In genomic region chr7:107666262-107666902, GRCm38 (mm10) we compare ENCODE assay signal across 8 mouse cellular contexts. TPM values are rescaled to one million over a fixed set of nuclear protein-coding genes. Genes with fewer than 3 reads are reported as not detected.
A peak's percentile ranks its signal among the peaks of the same experiment; 100 is the strongest.
DNase-seq lines count a peak whose midpoint lies in the region; ATAC-seq and TF ChIP-seq lines count a peak whose summit lies in the region.

No protein-coding gene starts in this region.

- WGBS in kidney, postnatal 0 days = 39% methylated on average over 13 of the region's 13 CpGs
- 49% methylated on average over 13 of the region's 13 CpGs for WGBS in limb, embryonic 10.5 days

- no peak for ATAC-seq in kidney, postnatal 0 days (replicated peaks; ENCODE audit: low FRiP score, low read depth)

- H3K4me3 ChIP-seq in kidney, postnatal 0 days (replicated peaks; ENCODE audit: low read depth, low read length) = peak overlapping the region; percentile 20
- H3K4me3 ChIP-seq in limb, embryonic 10.5 days = peak overlapping the region; percentile 59

- no peaks in the 10 kb centered on the region for H3K36me3 ChIP-seq in kidney, postnatal 0 days (ENCODE audit: insufficient read depth, low read length)
- peaks cover 10% of the 10 kb centered on the region for H3K36me3 ChIP-seq in limb, embryonic 10.5 days

- H3K27me3 ChIP-seq in kidney, postnatal 0 days (ENCODE audit: insufficient read depth, low read length) = no peaks in the 10 kb centered on the region
- H3K27me3 ChIP-seq in limb, embryonic 10.5 days (ENCODE audit: low read depth, poor library complexity, severe bottlenecking) = no peaks in the 10 kb centered on the region

- H3K4me2 ChIP-seq in kidney, postnatal 0 days (ENCODE audit: low read length) = peak overlapping the region; percentile 47

- no peaks in the 10 kb centered on the region for H3K9me3 ChIP-seq in kidney, postnatal 0 days (replicated peaks; ENCODE audit: low read length)
- no peaks in the 10 kb centered on the region for H3K9me3 ChIP-seq in limb, embryonic 10.5 days (replicated peaks)

- H3K27ac ChIP-seq in kidney, postnatal 0 days = peak overlapping the region; percentile 83
- H3K27ac ChIP-seq in limb, embryonic 10.5 days = peak overlapping the region; percentile 96

- DNase-seq in kidney, postnatal 0 days (ENCODE audit: low spot score) = no peak
- no peak for DNase-seq in kidney, adult 8-10 months
- peak; percentile 46 for DNase-seq in heart, adult 8-10 months (ENCODE audit: low spot score)
- DNase-seq in limb, embryonic 10.5 days (ENCODE audit: low spot score) = peak; percentile 54
- DNase-seq in neural tube, embryonic 10.5 days (ENCODE audit: extremely low spot score, low spot score) = peak; percentile 34
- no peak for DNase-seq in layer of hippocampus, postnatal 25 days (ENCODE audit: extremely low spot score in 1 of 2, low spot score in 1 of 2)
- DNase-seq in right cerebral cortex, adult 18-20 months = no peak
- no peak for DNase-seq in frontal cortex, postnatal 25 days (ENCODE audit: low spot score in 2 of 2)

- peak overlapping the region; percentile 46 for H3K9ac ChIP-seq in kidney, postnatal 0 days (ENCODE audit: low read depth, low read length)

- no peak for TF ChIP-seq CTCF in kidney, postnatal 0 days (IDR thresholded peaks at IDR 0.05; ENCODE audit: low read depth)

- H3K4me1 ChIP-seq in kidney, postnatal 0 days (replicated peaks; ENCODE audit: insufficient read depth, low read length) = peaks cover 14% of the 10 kb centered on the region
- H3K4me1 ChIP-seq in limb, embryonic 10.5 days = peaks cover 72% of the 10 kb centered on the region

RNA-seq across cellular contexts. Expression of gene 5330417H12Rik, which starts 41.4 kb away (rescaled TPM):
- polyA plus RNA-seq in kidney, postnatal 0 days (2015; fragmentation: Nextera tagmentation; extraction: Ambion mirVana) = not detected in 2 replicates
- total RNA-seq in heart, adult 8-10 months (2022) = not detected
- not detected in 2 replicates for polyA plus RNA-seq in limb, embryonic 10.5 days (2016; fragmentation: Nextera tagmentation; extraction: Ambion mirVana)
- total RNA-seq in layer of hippocampus, postnatal 25 days (2021) = not detected

Comparison
In these comparisons a context has a peak if more than half of its experiments do, and no peak if none do; other contexts are left out.
1. DNase-seq: peak in heart, adult 8-10 months (single experiment), limb, embryonic 10.5 days (single experiment) and neural tube, embryonic 10.5 days (single experiment); none in kidney, postnatal 0 days (single experiment), kidney, adult 8-10 months (0 of 2), layer of hippocampus, postnatal 25 days (0 of 2), right cerebral cortex, adult 18-20 months (single experiment) and frontal cortex, postnatal 25 days (0 of 2).